Mouse (Mus musculus) heart, postnatal 0 days (tissue): ENCODE measurements at regions not wholly inside any gene's neighbourhood (a gene's known extent, or its start where the extent isn't known, plus 50 kb on each side); places are given as distances from the start of the nearest gene placed in this dataset.

ENCODE experiments used
- ATAC-seq: fragments of 200-750 bp; cut with Nextera tagmentation; 2 replicates; pipeline ENCODE4 v1.8.0; 2017; ENCODE audit warnings: low read depth, moderate number of reproducible peaks, moderate library complexity; ENCODE audit not compliant: insufficient read depth
- DNase-seq: peaks from one replicate; pipeline ENCODE4 v3.0.0-alpha.2; 2016; ENCODE audit warnings: low spot score
- H3K27ac ChIP-seq: fragments of 300-500 bp; sonication (generic); 2 replicates; pipeline ENCODE4 v1.5.1; 2014; ENCODE audit warnings: low read depth, mild to moderate bottlenecking
- H3K27me3 ChIP-seq: fragments of 300-500 bp; sonication (generic); 2 replicates; pipeline ENCODE4 v1.6.1; 2014; ENCODE audit warnings: low read length, mixed read lengths; ENCODE audit not compliant: control insufficient read depth, insufficient read depth
- H3K36me3 ChIP-seq: fragments of 300-500 bp; sonication (generic); replicated peaks from 2 replicates; pipeline ENCODE4 v1.6.1; 2014; ENCODE audit warnings: low read length, mixed read lengths; ENCODE audit not compliant: control insufficient read depth, insufficient read depth
- H3K4me1 ChIP-seq: fragments of 300-500 bp; sonication (generic); 2 replicates; pipeline ENCODE4 v1.6.1; 2014; ENCODE audit warnings: antibody characterized with exemption; ENCODE audit not compliant: control insufficient read depth, insufficient read depth
- H3K4me2 ChIP-seq: fragments of 300-500 bp; sonication (generic); 2 replicates; pipeline ENCODE4 v1.6.1; 2014; ENCODE audit warnings: low read depth, mild to moderate bottlenecking, low read length, moderate library complexity
- H3K4me3 ChIP-seq: fragments of 300-500 bp; sonication (generic); 2 replicates; pipeline ENCODE4 v1.5.1; 2014; ENCODE audit warnings: low read depth, low read length
- H3K9ac ChIP-seq: fragments of 300-500 bp; sonication (generic); replicated peaks from 2 replicates; pipeline ENCODE4 v1.6.1; 2014; ENCODE audit warnings: low read depth, low read length, mixed read lengths
- H3K9me3 ChIP-seq: fragments of 300-500 bp; sonication (generic); replicated peaks from 2 replicates; pipeline ENCODE4 v1.6.1; 2016; ENCODE audit warnings: low read length; ENCODE audit not compliant: control insufficient read depth
- CTCF ChIP-seq: IDR thresholded peaks from 2 replicates; pipeline ENCODE4 v1.5.1; 2016; ENCODE audit warnings: antibody characterized with exemption, control low read depth, low read depth
- EP300 ChIP-seq: IDR thresholded peaks from 2 replicates; pipeline ENCODE4 v1.6.1; 2016; ENCODE audit warnings: antibody characterized with exemption, low read depth
- WGBS: fragments of 180-500 bp; shearing (Covaris S2); extraction: QIAGEN DNeasy Blood & Tissue Kit; methylation state at CpG from one replicate; pipeline ENCODE4 v1.1.7; 2014; 5-methylcytosine and 5-hydroxymethylcytosine counted together

DNA sequence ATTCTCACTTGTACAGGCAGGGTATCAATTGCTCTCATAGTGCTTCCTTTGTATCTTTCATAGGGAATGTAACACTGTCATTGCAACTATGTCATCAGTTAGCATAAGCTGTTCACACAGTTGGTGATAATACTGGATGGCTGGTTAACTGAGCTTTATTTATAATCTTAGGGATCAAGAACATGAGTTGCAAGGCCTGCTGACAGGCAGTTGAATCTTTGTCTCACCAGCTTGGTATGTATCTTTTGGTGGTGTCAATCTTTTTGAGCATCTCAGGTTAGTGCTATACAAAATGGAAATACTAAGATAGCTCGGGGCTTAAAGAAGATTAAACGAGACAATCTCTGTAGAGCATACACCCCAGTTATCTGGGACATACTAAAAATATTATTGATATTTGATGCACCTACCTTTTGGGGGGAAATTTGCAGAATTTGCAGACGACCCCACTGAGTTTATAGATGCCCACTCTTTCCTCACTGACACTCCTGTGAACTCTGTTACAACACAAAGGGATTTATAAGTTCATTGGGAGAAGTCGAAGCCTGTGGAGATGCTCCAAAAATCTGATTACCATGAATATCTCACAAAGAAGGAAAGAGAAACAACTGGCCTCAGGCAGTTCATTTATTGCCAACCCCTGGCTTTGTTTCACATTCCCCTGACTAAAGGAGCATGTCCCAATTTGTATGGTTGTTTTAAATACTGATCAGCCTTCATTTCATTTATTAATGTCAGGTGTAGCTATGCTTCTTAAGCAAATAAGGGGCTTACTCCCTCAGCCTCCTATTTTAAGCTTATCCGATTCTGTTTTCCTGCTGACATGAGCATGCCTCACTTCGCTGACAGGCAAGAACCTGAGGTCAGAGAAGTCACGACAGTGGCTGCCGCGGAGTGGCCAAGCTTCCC is 193.5 kb downstream of the Fndc1 start:
- ATAC-seq (no peak), DNase-seq (no peak)
- peak overlapping the region; percentile 65 for H3K27ac ChIP-seq
- 34% methylated on average over 9 of the region's 9 CpGs for WGBS
- no peaks in the 10 kb centered on the region for H3K27me3 ChIP-seq
- H3K4me1 ChIP-seq, result 0 out of 2 replicates have a peak, but pooled peaks cover 6% of the 10 kb centered on the region
- no peaks in the 10 kb centered on the region for H3K36me3 ChIP-seq
- H3K4me2 ChIP-seq, result peak overlapping the region; percentile 12; the same call in 1 of the 2 replicates
- H3K9me3 ChIP-seq, result peaks cover 10% of the 10 kb centered on the region; the same call in 1 of the 2 replicates
- H3K4me3 ChIP-seq, result no peak overlapping the region
- no peak for TF ChIP-seq EP300
- no peak for TF ChIP-seq CTCF
- no peak overlapping the region for H3K9ac ChIP-seq

- TF ChIP-seq CTCF, result no peak
- TF ChIP-seq EP300, result no peak
- Histone ChIP-seq H3K9me3 (peaks cover 10% of the 10 kb centered on the region; the same call in 1 of the 2 replicates), H3K36me3 (no peaks in the 10 kb centered on the region), H3K4me2 (no peak overlapping the region), H3K4me3 (no peak overlapping the region), H3K27ac (no peak overlapping the region), H3K4me1 (no peaks in the 10 kb centered on the region), H3K27me3 (no peaks in the 10 kb centered on the region), H3K9ac (no peak overlapping the region)
- no peak for DNase-seq
- 72% methylated on average over 3 of the region's 3 CpGs for WGBS
- ATAC-seq, result no peak
These were observed 201.4 kb downstream of the Fndc1 start for GRCm38 (mm10) chr17:7625746-7626145.

GRCm38 (mm10) chr17:7623392-7623791 is 203.7 kb downstream of the Fndc1 start:
- Histone ChIP-seq H3K4me1 (no peaks in the 10 kb centered on the region), H3K9me3 (no peaks in the 10 kb centered on the region), H3K4me2 (no peak overlapping the region), H3K9ac (no peak overlapping the region), H3K4me3 (no peak overlapping the region), H3K27me3 (no peaks in the 10 kb centered on the region), H3K27ac (no peak overlapping the region), H3K36me3 (no peaks in the 10 kb centered on the region)
- DNase-seq, result no peak
- no peak for ATAC-seq
- TF ChIP-seq EP300 (no peak), CTCF (no peak)
- WGBS, result 82% methylated on average over 3 of the region's 3 CpGs

DNA sequence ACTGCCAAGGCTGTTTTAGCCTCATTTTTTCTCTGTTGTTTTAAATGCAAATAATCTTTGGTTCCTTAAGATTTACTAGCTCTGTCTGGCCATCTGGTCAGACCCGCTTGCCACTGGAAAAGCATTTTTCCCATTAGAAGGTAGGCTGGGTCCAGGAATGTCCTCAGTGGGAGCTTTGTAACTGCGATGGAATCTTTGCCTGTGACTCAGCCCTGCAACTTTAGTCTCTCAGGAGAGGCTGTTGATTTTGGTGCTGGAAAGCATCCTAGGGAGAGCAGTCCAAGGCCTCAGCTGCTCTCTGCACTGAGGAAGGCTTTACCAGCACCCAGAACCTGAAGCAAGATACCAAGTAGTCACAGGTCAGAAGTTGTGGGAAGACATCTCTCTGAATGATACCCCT is 205.8 kb downstream of the Fndc1 start:
- no peak overlapping the region for H3K9ac ChIP-seq
- no peak overlapping the region for H3K4me2 ChIP-seq
- no peaks in the 10 kb centered on the region for H3K27me3 ChIP-seq
- no peak for TF ChIP-seq EP300
- no peak for TF ChIP-seq CTCF
- 65% methylated on average over 2 of the region's 2 CpGs for WGBS
- DNase-seq (no peak), ATAC-seq (no peak)
- H3K9me3 ChIP-seq, result no peaks in the 10 kb centered on the region
- no peak overlapping the region for H3K27ac ChIP-seq
- no peak overlapping the region for H3K4me3 ChIP-seq
- H3K4me1 ChIP-seq, result no peaks in the 10 kb centered on the region
- H3K36me3 ChIP-seq, result no peaks in the 10 kb centered on the region

DNA sequence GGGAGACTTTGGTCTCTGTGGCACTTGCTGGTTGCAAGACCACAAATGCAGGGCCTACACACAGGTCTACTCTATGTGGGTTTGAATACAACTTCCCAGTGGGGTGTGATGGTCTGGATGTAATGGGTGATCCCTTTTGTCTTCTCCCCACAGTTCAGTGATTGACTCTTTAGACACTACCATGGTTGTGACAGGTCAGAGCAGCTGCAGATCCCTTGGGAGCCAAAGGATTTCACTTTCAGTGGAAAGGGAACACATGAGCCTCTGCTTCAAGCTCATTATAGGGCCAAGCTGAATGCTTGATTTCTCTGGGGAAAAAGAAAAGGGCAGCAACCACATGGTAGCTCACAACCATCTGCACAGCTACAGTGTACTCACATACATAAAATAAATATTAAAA is 206.9 kb downstream of the Fndc1 start:
- H3K4me3 ChIP-seq, result no peak overlapping the region
- H3K36me3 ChIP-seq, result no peaks in the 10 kb centered on the region
- TF ChIP-seq CTCF (no peak), EP300 (no peak)
- no peaks in the 10 kb centered on the region for H3K9me3 ChIP-seq
- no peaks in the 10 kb centered on the region for H3K4me1 ChIP-seq
- DNase-seq, result no peak
- H3K9ac ChIP-seq, result no peak overlapping the region
- no peaks in the 10 kb centered on the region for H3K27me3 ChIP-seq
- H3K27ac ChIP-seq, result no peak overlapping the region
- no peak overlapping the region for H3K4me2 ChIP-seq
- ATAC-seq, result no peak
